Mouse (Mus musculus): ENCODE results near the gene Lrrfip2.
A peak's percentile ranks its signal among the peaks of the same experiment; 100 is the strongest.

Gene Lrrfip2

GRCm38 (mm10) chr9:111117126-111117642, at the start of gene Lrrfip2:
Gene Lrrfip2, plus strand, starts transcription at chr9:111117592.
- DNase-seq (ENCODE audit: inconsistent age in 2 of 2, low spot score in 1 of 2) = peak in 1 of 2 experiments; percentile 40

GRCm38 (mm10) chr9:111070546-111070961, 46.8 kb upstream of the Lrrfip2 start:
- peak; percentile 47 to 82 for DNase-seq (ENCODE audit: inconsistent age in 2 of 2, low spot score in 1 of 2)

DNA sequence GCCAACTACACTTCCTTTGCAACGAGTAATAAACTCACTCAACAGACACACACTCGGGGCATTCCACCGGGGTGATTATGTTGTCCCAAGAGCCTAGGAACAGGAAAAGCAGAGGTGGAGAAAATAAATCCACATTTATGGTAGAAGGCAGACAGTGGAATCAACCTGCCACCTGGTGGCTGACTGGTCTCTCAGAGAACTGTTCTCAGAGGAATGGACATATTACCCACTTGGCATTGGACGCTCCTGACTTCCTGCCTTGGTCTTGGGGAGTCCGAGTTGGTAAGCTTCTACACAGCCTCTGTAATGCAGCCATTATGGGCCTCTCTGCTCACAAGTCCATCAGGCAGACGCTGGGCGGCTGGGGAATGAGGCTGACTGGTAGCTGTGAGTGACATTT, 45.2 kb upstream of the Lrrfip2 start:
- DNase-seq (ENCODE audit: inconsistent age in 2 of 2, low spot score in 1 of 2) = peak; percentile 66 to 83

DNA sequence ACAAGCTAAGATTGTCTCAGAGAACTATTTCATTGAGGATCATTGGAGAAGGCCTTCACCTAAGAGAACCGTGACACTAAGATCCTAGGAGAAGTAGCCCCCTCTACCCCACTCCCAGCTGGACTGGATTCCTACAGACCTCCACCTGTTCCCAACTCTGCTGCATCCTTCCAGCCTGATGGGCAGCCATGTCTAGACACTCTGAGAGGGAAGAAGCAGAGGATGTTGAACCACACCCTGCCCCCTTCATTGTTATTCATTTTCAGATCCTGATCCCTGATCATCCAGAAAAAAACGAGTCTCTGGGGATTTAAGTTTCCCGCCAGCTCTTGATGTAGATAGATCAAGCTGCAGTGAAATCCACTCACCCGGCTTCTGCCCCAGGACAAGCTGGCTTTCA, 44.4 kb upstream of the Lrrfip2 start:
- no peak for DNase-seq (ENCODE audit: inconsistent age in 2 of 2, low spot score in 1 of 2)

- DNase-seq (ENCODE audit: inconsistent age in 2 of 2, low spot score in 1 of 2) = peak in 1 of 2 experiments; percentile 32
Measured at GRCm38 (mm10) chr9:111077745-111078144, 39.6 kb upstream of the Lrrfip2 start.

DNA sequence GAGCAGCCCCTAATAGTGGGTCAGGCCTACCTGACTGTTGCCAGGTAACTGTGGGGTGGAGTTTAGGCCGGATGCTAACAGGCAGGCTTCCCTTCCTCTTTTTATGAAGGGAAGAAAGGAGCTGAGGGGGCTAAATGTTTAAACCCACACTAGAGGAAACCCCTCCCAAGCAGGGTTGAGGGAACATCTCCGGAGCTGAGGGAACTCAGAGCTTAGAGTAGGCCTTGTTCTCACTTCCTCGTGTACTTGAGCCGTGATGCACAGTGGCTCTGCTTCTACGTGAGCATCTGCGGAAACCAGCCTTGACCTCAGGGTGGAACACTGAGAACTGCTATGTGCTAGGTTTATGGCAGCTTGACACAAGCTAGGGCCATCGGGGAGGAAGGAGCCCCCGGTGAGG, 36.6 kb upstream of the Lrrfip2 start:
- DNase-seq (ENCODE audit: inconsistent age in 2 of 2, low spot score in 1 of 2) = no peak

DNA sequence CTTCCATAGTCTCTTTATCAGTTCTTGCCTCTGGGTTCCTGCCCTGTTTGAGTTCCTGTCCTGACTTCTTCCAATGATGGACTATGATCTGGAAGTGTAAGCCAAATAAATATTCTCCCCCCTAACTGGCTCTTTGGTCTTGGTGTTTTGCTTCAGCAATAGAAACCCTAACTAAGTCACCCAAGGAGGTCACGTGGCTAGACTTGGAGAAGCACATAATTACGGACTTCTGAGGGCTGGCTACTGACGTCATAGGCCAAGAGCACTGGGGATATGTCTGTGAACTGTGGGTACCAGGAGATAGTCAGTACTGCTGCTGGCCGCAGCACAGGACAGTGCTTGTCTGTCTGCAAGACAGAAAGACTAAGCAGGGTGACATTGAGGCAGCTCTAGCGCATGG, 35.6 kb upstream of the Lrrfip2 start:
- DNase-seq (ENCODE audit: inconsistent age in 2 of 2, low spot score in 1 of 2) = no peak

GRCm38 (mm10) chr9:111085329-111085728, 32.1 kb upstream of the Lrrfip2 start:
- DNase-seq (ENCODE audit: inconsistent age in 2 of 2, low spot score in 1 of 2) = no peak

DNA sequence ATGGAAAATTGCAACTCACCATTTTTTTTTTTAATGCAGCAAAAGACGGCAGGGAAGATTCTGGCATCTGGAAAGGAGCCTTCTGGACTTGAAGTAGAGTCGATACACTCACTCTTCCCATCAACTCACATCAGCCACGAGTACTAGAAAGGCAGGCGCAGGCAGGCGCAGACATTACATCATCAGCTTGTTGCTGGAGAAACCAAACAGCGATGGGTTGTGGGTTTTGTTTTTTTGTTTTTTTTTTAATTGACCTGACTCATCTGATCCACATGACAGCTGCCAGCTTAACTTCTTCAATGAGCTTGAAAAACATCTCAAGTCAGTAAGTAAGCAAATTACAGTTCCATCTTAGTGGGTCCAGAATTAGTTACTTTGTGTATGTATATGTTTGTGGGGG, 31.3 kb upstream of the Lrrfip2 start:
- no peak for DNase-seq (ENCODE audit: inconsistent age in 2 of 2, low spot score in 1 of 2)

GRCm38 (mm10) chr9:111086995-111087606, 30.3 kb upstream of the Lrrfip2 start:
- no peak for DNase-seq (ENCODE audit: inconsistent age in 2 of 2, low spot score in 1 of 2)

DNA sequence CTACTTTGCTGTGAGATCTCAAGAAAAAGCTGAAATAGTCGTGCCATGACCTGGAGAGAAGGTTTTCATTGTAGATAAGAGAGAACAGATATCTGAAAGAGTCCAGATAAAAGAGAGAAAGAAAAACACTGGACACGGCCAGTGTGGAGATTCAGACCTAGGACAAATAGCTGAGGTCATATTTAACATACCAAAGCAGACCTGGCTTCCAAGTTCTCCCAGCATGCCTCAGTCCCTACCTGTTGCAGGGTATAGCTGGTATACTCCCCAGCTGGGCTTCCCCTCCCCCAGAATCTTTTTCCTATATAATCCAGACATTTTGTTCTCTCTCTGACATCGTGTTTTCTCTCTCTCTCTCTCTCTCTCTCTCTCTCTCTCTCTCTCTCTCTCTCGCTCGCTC, 29.4 kb upstream of the Lrrfip2 start:
- DNase-seq (ENCODE audit: inconsistent age in 2 of 2, low spot score in 1 of 2) = no peak

GRCm38 (mm10) chr9:111088886-111089285, 28.5 kb upstream of the Lrrfip2 start:
- no peak for DNase-seq (ENCODE audit: inconsistent age in 2 of 2, low spot score in 1 of 2)

GRCm38 (mm10) chr9:111092657-111093056, 24.7 kb upstream of the Lrrfip2 start:
- no peak for DNase-seq (ENCODE audit: inconsistent age in 2 of 2, low spot score in 1 of 2)

GRCm38 (mm10) chr9:111093094-111093493, 24.3 kb upstream of the Lrrfip2 start:
- DNase-seq (ENCODE audit: inconsistent age in 2 of 2, low spot score in 1 of 2) = peak; percentile 49 to 80

DNA sequence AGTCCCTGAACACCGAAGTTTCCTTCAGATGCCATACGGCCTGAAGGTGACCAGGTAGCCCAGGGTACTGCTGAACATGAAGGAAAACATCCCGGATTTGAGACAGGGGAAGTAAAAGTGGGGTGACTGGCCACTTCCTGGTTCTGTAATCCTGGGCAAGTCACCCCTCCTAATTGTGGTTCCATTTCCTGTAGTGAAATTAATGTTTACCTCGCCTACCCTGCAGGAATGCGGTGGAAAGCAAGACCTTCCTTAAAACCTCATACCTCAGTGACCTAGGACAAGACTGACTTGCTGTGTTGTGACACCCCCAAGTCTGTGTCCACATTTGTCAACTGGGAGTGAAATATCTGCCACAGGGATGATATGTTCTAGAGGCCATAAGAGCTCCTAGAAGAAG, 22.8 kb upstream of the Lrrfip2 start:
- no peak for DNase-seq (ENCODE audit: inconsistent age in 2 of 2, low spot score in 1 of 2)

DNA sequence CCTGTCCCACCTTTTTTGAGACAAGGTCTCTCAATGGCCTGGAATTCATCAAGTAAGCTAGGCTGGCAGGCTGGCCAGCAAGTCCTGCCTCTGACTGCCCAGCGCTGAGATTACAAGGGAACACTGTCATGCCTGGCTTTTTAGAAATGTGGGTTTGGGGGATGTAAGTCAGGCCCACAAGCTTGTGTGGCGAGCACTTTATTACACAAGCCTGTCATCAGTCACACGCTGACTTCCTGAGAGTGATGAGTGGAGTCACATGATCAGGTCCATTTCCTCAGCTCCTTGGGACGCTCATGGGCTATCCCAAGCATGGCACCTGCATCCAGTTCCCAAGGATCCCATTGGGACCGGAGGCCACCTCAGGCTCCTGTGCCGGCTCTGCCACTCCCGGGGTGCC, 21.7 kb upstream of the Lrrfip2 start:
- DNase-seq (ENCODE audit: inconsistent age in 2 of 2, low spot score in 1 of 2) = no peak

- no peak for DNase-seq (ENCODE audit: inconsistent age in 2 of 2, low spot score in 1 of 2)
Measured at GRCm38 (mm10) chr9:111096419-111097326, 20.7 kb upstream of the Lrrfip2 start.

GRCm38 (mm10) chr9:111097543-111097942, 19.8 kb upstream of the Lrrfip2 start:
- DNase-seq (ENCODE audit: inconsistent age in 2 of 2, low spot score in 1 of 2) = no peak

DNA sequence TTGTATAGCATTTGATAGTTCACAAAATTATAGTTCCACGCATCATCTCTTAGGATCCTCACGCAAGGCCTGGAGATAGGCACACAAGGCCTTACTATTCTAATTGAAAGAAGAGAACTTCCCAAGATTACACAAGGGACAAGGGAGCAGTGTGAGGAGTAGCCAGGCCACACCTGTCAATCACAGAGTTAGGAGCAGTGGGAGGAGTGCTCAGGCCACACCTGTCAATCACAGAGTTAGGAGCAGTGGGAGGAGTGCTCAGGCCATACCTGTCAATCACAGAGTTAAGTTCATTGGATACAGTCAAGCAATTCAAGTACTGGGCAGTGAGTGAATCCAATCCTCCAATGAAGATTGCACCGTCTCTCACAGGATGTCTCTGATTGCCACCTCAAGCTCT, 17.0 kb upstream of the Lrrfip2 start:
- DNase-seq (ENCODE audit: inconsistent age in 2 of 2, low spot score in 1 of 2) = no peak

GRCm38 (mm10) chr9:111103293-111103692, 14.1 kb upstream of the Lrrfip2 start:
- no peak for DNase-seq (ENCODE audit: inconsistent age in 2 of 2, low spot score in 1 of 2)

GRCm38 (mm10) chr9:111103893-111104292, 13.5 kb upstream of the Lrrfip2 start:
- no peak for DNase-seq (ENCODE audit: inconsistent age in 2 of 2, low spot score in 1 of 2)

DNA sequence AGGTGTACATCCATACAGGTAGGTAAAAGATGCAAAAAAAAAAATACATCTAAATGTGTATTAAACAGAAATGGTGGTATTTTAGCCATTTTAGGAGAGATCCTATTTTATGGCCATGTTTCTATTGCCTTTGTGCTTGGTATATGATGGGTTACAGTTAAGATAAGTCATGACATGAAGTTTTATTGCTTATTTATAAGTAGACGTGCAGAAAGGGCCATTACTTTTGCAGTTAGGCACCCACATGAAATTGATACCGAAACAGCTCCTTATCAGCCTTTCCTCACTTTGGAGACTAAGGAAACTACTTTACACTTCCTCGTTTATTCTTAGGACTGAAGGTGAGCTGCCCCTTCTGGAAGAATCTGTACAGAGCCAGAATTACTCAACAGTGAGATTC, 9.5 kb upstream of the Lrrfip2 start:
- DNase-seq (ENCODE audit: inconsistent age in 2 of 2, low spot score in 1 of 2) = no peak
